ENCODE assay signal across 16 mouse cellular contexts in genomic region chr10:122754967-122755366, GRCm38 (mm10).
"Had no signal": no experiment of that assay in that cellular context is flagged by ENCODE, and none has a peak within 500 bp of the region (broad histone marks: within the 10 kb centered on the region; RNA-seq: fewer than 3 reads in every experiment).

No protein-coding gene starts in this region.

- DNase-seq: gastrocnemius, postnatal 14 days; gastrocnemius, postnatal 36 days; heart, adult 2 months; heart, postnatal 14 days; heart, postnatal 36 days; kidney, adult 18-20 months; kidney, adult 8-10 months; kidney, postnatal 10 days; kidney, postnatal 25 days; layer of hippocampus, adult 9-11 months; layer of hippocampus, postnatal 36 days; left cerebral cortex, postnatal 4 days; liver; liver, embryonic 13.5 days had no signal

- ATAC-seq: intestine, embryonic 15.5 days; intestine, postnatal 0 days had no signal
